Mouse (Mus musculus) liver, embryonic 11.5 days (tissue): Measurements from ENCODE around the gene Rps6ka4. TPM values are rescaled to one million over a fixed set of nuclear protein-coding genes. Genes with fewer than 3 reads are reported as not detected.

Experiments used
- ATAC-seq: fragments of 200-750 bp; cut with Nextera tagmentation; replicated peaks from 2 replicates; pipeline ENCODE4 v1.8.0; 2017; ENCODE audit warnings: moderate number of reproducible peaks, mild to moderate bottlenecking, moderate TSS enrichment, moderate library complexity; ENCODE audit not compliant: low FRiP score
- DNase-seq: peaks from one replicate; pipeline ENCODE4 v3.0.0-alpha.2; 2017; ENCODE audit warnings: low spot score
- H3K27ac ChIP-seq: fragments of 300-500 bp; sonication (generic); 2 replicates; pipeline ENCODE4 v1.5.1; 2014; ENCODE audit warnings: mild to moderate bottlenecking, low read depth, low read length, control low read depth
- H3K27me3 ChIP-seq: fragments of 300-500 bp; sonication (generic); replicated peaks from 2 replicates; pipeline ENCODE4 v1.6.1; 2014; ENCODE audit warnings: low read length, mixed read lengths; ENCODE audit not compliant: control insufficient read depth, insufficient read depth
- H3K36me3 ChIP-seq: fragments of 300-500 bp; sonication (generic); 2 replicates; pipeline ENCODE4 v1.6.1; 2014; ENCODE audit warnings: mild to moderate bottlenecking, low read length, moderate library complexity, mixed read lengths; ENCODE audit not compliant: control insufficient read depth, insufficient read depth
- H3K4me1 ChIP-seq: fragments of 300-500 bp; sonication (generic); replicated peaks from 2 replicates; pipeline ENCODE4 v1.6.1; 2014; ENCODE audit warnings: low read length, mixed read lengths; ENCODE audit not compliant: control insufficient read depth, insufficient read depth
- H3K4me2 ChIP-seq: fragments of 300-500 bp; sonication (generic); 2 replicates; pipeline ENCODE4 v1.6.1; 2014; ENCODE audit warnings: mild to moderate bottlenecking, control low read depth, moderate library complexity
- H3K4me3 ChIP-seq: fragments of 300-500 bp; sonication (generic); 2 replicates; pipeline ENCODE4 v1.5.1; 2014; ENCODE audit warnings: low read depth, low read length, control low read depth
- H3K9ac ChIP-seq: fragments of 300-500 bp; sonication (generic); 2 replicates; pipeline ENCODE4 v1.6.1; 2014; ENCODE audit warnings: low read depth, low read length, control low read depth
- H3K9me3 ChIP-seq: fragments of 300-500 bp; sonication (generic); 2 replicates; pipeline ENCODE4 v1.6.1; 2016; ENCODE audit warnings: low read length, inconsistent platforms, mixed read lengths; ENCODE audit not compliant: control insufficient read depth
- WGBS: fragments of 180-500 bp; shearing (Covaris S2); extraction: QIAGEN DNeasy Blood & Tissue Kit; methylation state at CpG from one replicate; pipeline ENCODE4 v1.1.7; 2014; 5-methylcytosine and 5-hydroxymethylcytosine counted together
- polyA plus RNA-seq: library from polyadenylated mRNA; unstranded; fragments of >200 nt; fragmentation: Nextera tagmentation; extraction: Ambion mirVana; gene quantifications from 2 replicates; pipeline ENCODE4 v1.2.1, GENCODE M21; 2014

Rps6ka4 gene
- polyA plus RNA-seq, 1 experiment from 2014 or later, result 12.6 TPM

DNA sequence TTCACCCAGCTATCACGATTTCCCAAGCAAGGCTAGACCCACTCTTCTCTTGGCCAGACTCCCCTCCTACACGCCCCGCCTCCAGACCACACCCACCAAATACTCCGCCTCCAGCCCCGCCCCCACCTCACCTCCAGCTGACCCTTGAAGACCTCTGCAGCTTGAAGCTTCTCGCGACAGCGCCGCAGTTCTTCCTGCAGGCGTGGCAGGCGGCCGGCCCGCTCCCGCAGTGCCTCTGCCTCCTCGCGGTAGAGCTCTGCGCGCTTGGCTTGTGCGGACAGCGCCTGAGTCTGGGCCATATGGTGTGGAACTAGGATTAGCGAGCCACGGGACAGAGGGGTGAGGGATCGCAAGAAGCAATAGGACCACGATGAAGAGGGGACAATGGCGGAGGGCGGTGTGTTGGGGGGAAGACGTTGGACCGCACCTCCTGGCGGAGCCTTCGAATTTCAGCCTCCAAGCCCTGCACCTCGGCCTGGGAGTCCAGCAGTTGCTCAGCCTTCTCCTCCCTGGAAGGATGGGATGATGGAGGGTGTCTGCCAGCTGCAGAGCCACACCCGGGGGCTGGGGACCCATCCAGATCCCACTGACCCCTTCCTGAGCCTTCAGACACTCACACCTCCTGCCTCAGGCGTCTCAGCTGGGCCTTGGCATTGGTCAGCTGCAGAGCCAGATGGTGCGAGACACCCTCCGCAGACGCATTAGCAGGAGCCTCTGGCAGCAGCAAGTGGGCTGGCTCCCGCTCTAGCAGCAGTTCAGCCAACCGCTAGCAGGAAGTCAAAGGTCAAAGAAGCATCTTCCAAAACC is 15.0 kb upstream of the Rps6ka4 start:
- peak overlapping the region; percentile 34 for H3K4me3 ChIP-seq
- no peaks in the 10 kb centered on the region for H3K36me3 ChIP-seq
- H3K4me2 ChIP-seq, result peak overlapping the region; percentile 67
- peaks cover 20% of the 10 kb centered on the region for H3K4me1 ChIP-seq
- no peaks in the 10 kb centered on the region for H3K9me3 ChIP-seq
- peak; percentile 66 for ATAC-seq
- peaks cover 3% of the 10 kb centered on the region; the same call in 1 of the 2 replicates for H3K27me3 ChIP-seq
- H3K27ac ChIP-seq, result no peak overlapping the region
- WGBS, result 14% methylated on average over 38 of the region's 38 CpGs
- H3K9ac ChIP-seq, result peak overlapping the region; percentile 53
- DNase-seq, result peak; percentile 76

DNA sequence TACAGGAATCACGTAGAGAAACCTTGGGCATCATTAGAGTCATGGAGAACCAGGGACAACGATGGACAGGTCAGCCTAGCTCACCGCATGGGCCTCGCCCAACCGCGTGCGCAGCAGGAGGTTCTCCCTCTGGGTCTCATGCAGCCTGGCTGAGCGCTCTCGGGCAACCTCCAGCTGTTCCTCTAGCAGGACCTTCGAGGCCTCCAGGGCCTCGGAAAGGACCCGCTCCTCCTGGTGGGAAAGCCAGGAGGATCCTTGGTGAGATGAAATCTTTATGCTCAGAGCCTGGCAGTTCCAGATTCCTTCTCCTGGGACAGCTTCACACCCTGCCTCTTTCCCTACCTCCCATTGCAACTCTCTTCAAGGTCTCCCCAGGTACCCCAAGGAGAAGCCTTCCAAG is 14.2 kb upstream of the Rps6ka4 start:
- DNase-seq (no peak), ATAC-seq (no peak)
- Histone ChIP-seq H3K36me3 (no peaks in the 10 kb centered on the region), H3K4me1 (peaks cover 20% of the 10 kb centered on the region), H3K27me3 (peaks cover 7% of the 10 kb centered on the region), H3K9ac (no peak overlapping the region), H3K9me3 (no peaks in the 10 kb centered on the region), H3K27ac (no peak overlapping the region), H3K4me2 (peak overlapping the region; percentile 67; the same call in 1 of the 2 replicates), H3K4me3 (no peak overlapping the region)
- WGBS, result 88% methylated on average over 12 of the region's 12 CpGs

DNA sequence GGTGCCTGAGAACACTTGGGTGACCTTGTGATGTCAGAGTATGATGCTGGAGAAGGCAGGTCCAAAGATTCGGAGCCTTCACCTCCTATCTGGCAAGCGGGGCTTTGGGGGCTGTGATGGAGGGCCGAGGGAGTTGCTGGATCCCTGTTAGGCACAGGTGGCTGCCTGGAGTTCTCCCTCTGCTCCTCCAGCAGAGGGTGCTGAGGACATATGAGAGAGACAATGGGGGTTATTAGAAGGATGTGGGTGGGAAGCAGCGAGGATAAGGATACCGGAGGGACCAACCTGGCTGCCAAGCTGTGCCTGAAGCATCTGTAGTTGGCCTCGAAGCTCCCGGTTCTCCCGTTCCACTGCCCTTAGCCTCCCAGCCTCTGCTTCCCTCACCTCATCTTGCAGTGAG is 13.5 kb upstream of the Rps6ka4 start:
- no peak overlapping the region for H3K4me2 ChIP-seq
- no peak overlapping the region for H3K4me3 ChIP-seq
- no peaks in the 10 kb centered on the region for H3K9me3 ChIP-seq
- peaks cover 20% of the 10 kb centered on the region for H3K4me1 ChIP-seq
- ATAC-seq (no peak), DNase-seq (no peak)
- no peak overlapping the region for H3K9ac ChIP-seq
- no peak overlapping the region for H3K27ac ChIP-seq
- H3K36me3 ChIP-seq, result no peaks in the 10 kb centered on the region
- 81% methylated on average over 8 of the region's 8 CpGs for WGBS
- H3K27me3 ChIP-seq, result peaks cover 15% of the 10 kb centered on the region

- Histone ChIP-seq H3K4me2 (no peak overlapping the region), H3K27ac (no peak overlapping the region), H3K27me3 (peaks cover 26% of the 10 kb centered on the region), H3K4me3 (no peak overlapping the region), H3K9ac (no peak overlapping the region), H3K4me1 (peaks cover 20% of the 10 kb centered on the region), H3K36me3 (no peaks in the 10 kb centered on the region), H3K9me3 (no peaks in the 10 kb centered on the region)
- no peak for DNase-seq
- ATAC-seq, result no peak
- WGBS, result 85% methylated on average over 21 of the region's 21 CpGs
These were observed 12.2 kb upstream of the Rps6ka4 start for GRCm38 (mm10) chr19:6852393-6853305.

DNA sequence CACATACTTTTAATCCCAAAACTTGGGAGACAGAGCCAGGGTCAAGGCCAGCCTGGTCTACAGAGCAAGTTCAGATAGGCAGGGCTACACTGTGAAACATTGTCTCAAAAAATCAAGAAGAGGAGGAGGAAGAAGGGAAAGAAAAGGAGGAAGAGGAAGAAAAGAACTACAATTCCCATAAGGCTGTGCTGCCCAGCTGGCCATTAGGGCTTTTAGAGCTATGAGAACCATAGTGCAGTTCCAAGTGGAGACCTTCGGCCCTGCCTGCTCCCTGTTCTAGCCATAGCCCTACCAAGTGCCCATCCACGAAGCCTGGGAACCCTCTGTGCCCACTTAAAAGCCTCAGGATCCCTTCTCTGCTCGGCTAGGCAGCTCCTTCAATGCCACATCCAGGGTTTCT is 11.1 kb upstream of the Rps6ka4 start:
- DNase-seq (no peak), ATAC-seq (no peak)
- H3K27me3 ChIP-seq, result peaks cover 37% of the 10 kb centered on the region
- no peak overlapping the region for H3K4me2 ChIP-seq
- H3K4me3 ChIP-seq, result no peak overlapping the region
- H3K27ac ChIP-seq, result no peak overlapping the region
- 75% methylated on average over 3 of the region's 3 CpGs for WGBS
- no peaks in the 10 kb centered on the region for H3K36me3 ChIP-seq
- peaks cover 13% of the 10 kb centered on the region for H3K4me1 ChIP-seq
- no peak overlapping the region for H3K9ac ChIP-seq
- H3K9me3 ChIP-seq, result no peaks in the 10 kb centered on the region

DNA sequence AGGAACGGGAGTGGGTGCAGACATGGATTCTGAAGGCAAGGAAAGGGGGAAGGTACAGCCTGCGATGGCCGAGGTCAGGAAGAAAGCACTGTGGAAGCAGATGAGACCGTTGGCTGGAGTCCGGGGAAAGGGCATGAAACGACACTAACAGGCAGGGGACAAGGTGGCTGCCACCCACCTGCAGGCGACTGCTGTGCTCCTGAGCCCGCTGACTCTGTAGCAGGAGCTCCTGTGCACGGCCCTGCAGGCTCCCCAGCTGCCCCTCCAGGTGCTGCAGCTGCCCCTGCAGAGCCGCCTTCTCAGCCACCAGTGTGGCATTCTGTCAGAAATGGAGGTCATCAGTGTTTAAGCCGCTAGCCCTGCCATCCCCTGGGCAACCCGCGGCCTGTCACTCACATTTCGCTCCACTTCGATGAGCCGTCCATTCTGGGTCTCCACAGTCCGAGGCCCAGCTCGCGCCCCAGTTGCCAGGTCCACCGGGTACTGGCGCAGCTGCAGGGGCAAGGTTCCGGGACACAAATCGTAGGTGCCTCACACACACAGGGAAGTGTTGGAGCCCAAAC is 9.2 kb upstream of the Rps6ka4 start:
- no peak for ATAC-seq
- no peak for DNase-seq
- 81% methylated on average over 23 of the region's 23 CpGs for WGBS
- Histone ChIP-seq H3K4me1 (no peaks in the 10 kb centered on the region), H3K27me3 (peaks cover 43% of the 10 kb centered on the region), H3K4me3 (no peak overlapping the region), H3K9ac (no peak overlapping the region), H3K4me2 (no peak overlapping the region), H3K36me3 (no peaks in the 10 kb centered on the region), H3K27ac (no peak overlapping the region), H3K9me3 (no peaks in the 10 kb centered on the region)

DNA sequence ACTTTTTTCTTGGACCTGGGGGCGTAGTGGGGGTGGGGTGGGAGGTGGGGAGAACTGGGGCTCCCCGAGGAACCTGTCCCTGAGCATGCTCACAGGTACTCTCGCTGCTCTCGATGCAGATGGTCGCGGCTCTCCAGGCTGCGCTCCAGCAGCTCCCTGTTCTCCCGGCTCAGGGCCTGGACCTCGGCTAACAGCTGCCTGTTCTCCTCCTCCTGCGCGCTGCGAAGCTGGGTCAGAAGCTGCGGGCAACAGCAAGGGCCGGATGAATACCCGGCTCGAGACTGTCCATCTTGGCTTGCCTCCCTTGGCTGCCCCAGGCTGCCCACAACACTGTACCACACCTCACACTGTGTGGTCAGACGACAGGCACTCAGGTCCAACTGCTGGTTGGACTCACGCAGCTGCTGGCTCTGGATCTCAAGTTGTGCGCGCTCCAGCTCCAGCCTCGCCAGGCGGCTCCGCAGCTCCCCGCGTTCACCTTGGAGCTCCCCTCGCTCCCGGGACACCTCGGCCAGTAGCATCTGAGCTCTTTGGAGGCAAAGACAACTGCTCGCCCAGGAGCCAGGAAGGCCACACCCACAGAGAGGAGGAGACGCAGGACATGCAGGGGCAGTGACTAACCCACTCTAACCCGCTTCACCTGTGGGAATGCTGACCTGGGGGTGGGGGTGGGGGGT is 7.5 kb upstream of the Rps6ka4 start:
- DNase-seq (peak; percentile 35), ATAC-seq (no peak)
- H3K27me3 ChIP-seq, result peaks cover 45% of the 10 kb centered on the region
- no peaks in the 10 kb centered on the region for H3K4me1 ChIP-seq
- H3K4me2 ChIP-seq, result peak overlapping the region; percentile 39
- no peak overlapping the region for H3K4me3 ChIP-seq
- no peak overlapping the region for H3K27ac ChIP-seq
- no peaks in the 10 kb centered on the region for H3K36me3 ChIP-seq
- H3K9ac ChIP-seq, result no peak overlapping the region
- H3K9me3 ChIP-seq, result no peaks in the 10 kb centered on the region
- 50% methylated on average over 31 of the region's 31 CpGs for WGBS

DNA sequence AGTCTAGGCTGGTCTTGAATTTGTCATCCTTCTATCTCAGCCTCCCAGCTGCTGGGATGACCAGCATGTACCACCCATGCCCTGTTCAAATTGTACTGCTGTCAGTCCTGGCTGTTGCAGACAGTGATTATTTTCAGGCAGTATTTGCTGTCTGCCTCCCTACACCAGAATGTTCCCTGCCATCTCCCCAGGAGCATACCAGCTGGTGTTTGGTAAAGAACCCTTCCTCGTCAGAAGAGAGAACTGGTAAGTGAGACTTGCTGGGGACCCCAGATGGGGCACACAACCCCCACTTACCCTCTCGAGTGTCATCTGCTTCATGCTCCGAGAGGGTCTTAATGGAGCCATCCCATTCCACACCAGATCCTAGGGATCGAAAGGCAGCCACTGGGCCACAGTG is 5.6 kb upstream of the Rps6ka4 start:
- 75% methylated on average over 4 of the region's 4 CpGs for WGBS
- peaks cover 51% of the 10 kb centered on the region for H3K27me3 ChIP-seq
- H3K27ac ChIP-seq, result no peak overlapping the region
- H3K9ac ChIP-seq, result no peak overlapping the region
- no peak for DNase-seq
- H3K4me1 ChIP-seq, result no peaks in the 10 kb centered on the region
- H3K4me2 ChIP-seq, result no peak overlapping the region
- no peaks in the 10 kb centered on the region for H3K9me3 ChIP-seq
- no peaks in the 10 kb centered on the region for H3K36me3 ChIP-seq
- no peak for ATAC-seq
- no peak overlapping the region for H3K4me3 ChIP-seq
